Comparison of ENCODE assay signal across 9 mouse cellular contexts in the genomic region with DNA sequence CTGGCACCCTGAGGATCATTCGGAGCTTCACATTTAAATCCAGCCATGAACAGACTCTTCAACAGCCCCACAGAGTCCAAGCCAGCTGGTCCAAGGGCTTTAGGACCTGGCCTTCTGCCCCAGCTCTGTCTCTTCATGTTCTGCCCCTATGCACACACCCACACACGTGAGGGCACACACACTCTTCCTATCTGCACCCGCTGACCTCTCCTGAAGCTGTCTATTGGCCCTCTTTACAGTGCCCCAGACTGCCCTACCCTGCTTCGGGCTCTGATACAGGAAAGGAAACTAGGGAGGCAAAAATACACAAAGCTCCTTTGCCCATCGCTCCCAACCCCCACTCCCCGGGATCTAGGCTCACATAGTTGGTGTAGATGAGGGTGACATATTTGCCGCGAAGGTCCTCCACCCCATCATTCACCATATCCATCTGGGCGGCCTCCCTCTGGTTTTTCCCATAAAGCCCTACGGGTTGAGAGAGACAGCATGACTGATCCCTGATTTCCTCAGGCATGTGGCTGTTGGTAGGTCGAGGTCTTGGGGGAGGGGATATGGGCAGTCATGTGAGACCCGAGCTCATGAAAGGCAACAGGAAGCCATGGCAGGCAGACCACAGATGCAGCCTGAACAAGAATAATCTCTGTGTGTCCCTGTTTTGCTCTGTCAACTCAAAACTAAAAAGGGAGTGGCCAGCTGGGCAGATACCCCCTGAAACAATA. TPM values are rescaled to one million over a fixed set of nuclear protein-coding genes. Genes with fewer than 3 reads are reported as not detected.
A peak's percentile ranks its signal among the peaks of the same experiment; 100 is the strongest.
DNase-seq lines count a peak whose midpoint lies in the region; ATAC-seq and TF ChIP-seq lines count a peak whose summit lies in the region.
"Had no signal": no experiment of that assay in that cellular context is flagged by ENCODE, and none has a peak within 500 bp of the region (broad histone marks: within the 10 kb centered on the region; RNA-seq: fewer than 3 reads in every experiment).

No protein-coding gene starts in this region.

- H3K4me1 ChIP-seq in cerebellum, adult 2 months (ENCODE audit: control insufficient read depth, insufficient read depth, low read length) = peaks cover 6% of the 10 kb centered on the region
- H3K4me1 ChIP-seq in lung, embryonic 14.5 days (ENCODE audit: insufficient read depth) = peaks cover 4% of the 10 kb centered on the region; the same call in 1 of the 2 replicates
- peaks cover 9% of the 10 kb centered on the region; the same call in 1 of the 2 replicates for H3K4me1 ChIP-seq in lung, adult 2 months (ENCODE audit: control insufficient read depth, insufficient read depth, low read length)
- peaks cover 41% of the 10 kb centered on the region for H3K4me1 ChIP-seq in liver, embryonic 13.5 days (replicated peaks)
- H3K4me1 ChIP-seq in stomach, embryonic 15.5 days = peaks cover 16% of the 10 kb centered on the region

- 0 out of 2 replicates have a peak overlapping the region, but pooled peaks have one; percentile 4 for H3K27ac ChIP-seq in cerebellum, adult 2 months (ENCODE audit: insufficient read depth, low read length)
- H3K27ac ChIP-seq in lung, embryonic 14.5 days (ENCODE audit: low read depth) = no peak overlapping the region
- peak overlapping the region; percentile 50 for H3K27ac ChIP-seq in liver, embryonic 13.5 days
- 0 out of 2 replicates have a peak overlapping the region, but pooled peaks have one; percentile 16 for H3K27ac ChIP-seq in stomach, embryonic 15.5 days

- DNase-seq in cerebellum, adult 2 months = no peak
- DNase-seq in cerebellum, postnatal 10 days = no peak
- DNase-seq in lung, embryonic 14.5 days = no peak
- DNase-seq in lung, adult 2 months = no peak
- no peak for DNase-seq in liver, embryonic 13.5 days
- DNase-seq in B cell, adult 2 months = no peak
- no peak for DNase-seq in spleen, postnatal 36 days (ENCODE audit: low spot score in 2 of 2)
- DNase-seq: lung, postnatal 10 days had no signal

- H3K27me3 ChIP-seq in cerebellum, adult 2 months (ENCODE audit: control insufficient read depth, insufficient read depth, low read length) = no peaks in the 10 kb centered on the region
- H3K27me3 ChIP-seq in lung, embryonic 14.5 days (ENCODE audit: insufficient read depth, low read length) = no peaks in the 10 kb centered on the region
- H3K27me3 ChIP-seq in liver, embryonic 13.5 days = no peaks in the 10 kb centered on the region
- no peaks in the 10 kb centered on the region for H3K27me3 ChIP-seq in stomach, embryonic 15.5 days (replicated peaks)

- H3K9me3 ChIP-seq in lung, embryonic 14.5 days (ENCODE audit: low read depth, low read length) = no peaks in the 10 kb centered on the region
- no peaks in the 10 kb centered on the region; the same call in 1 of the 2 replicates for H3K9me3 ChIP-seq in liver, embryonic 13.5 days (replicated peaks)
- H3K9me3 ChIP-seq in stomach, embryonic 15.5 days = no peaks in the 10 kb centered on the region

- H3K9ac ChIP-seq in lung, embryonic 14.5 days = no peak overlapping the region
- peak overlapping the region; percentile 2 for H3K9ac ChIP-seq in liver, embryonic 13.5 days
- H3K9ac ChIP-seq in stomach, embryonic 15.5 days = no peak overlapping the region

- H3K4me2 ChIP-seq in lung, embryonic 14.5 days = peak overlapping the region; percentile 19
- H3K4me2 ChIP-seq in liver, embryonic 13.5 days = peak overlapping the region; percentile 59
- peak overlapping the region; percentile 50 for H3K4me2 ChIP-seq in stomach, embryonic 15.5 days

- no peak for ATAC-seq in lung, embryonic 14.5 days (ENCODE audit: insufficient read depth)
- peak; percentile 47 for ATAC-seq in liver, embryonic 13.5 days (ENCODE audit: low read depth)
- ATAC-seq in stomach, embryonic 15.5 days (ENCODE audit: insufficient read depth, low FRiP score, low read depth) = peak; percentile 45; the same call in 1 of the 2 replicates

- WGBS in cerebellum, adult 2 months = 54% methylated on average over 12 of the region's 12 CpGs
- WGBS in lung, embryonic 14.5 days = 62% methylated on average over 12 of the region's 12 CpGs
- WGBS in lung, adult 2 months = 60% methylated on average over 12 of the region's 12 CpGs
- WGBS in liver, embryonic 13.5 days (ENCODE audit: insufficient replicate concordance) = 61% methylated on average over 12 of the region's 12 CpGs
- 61% methylated on average over 12 of the region's 12 CpGs for WGBS in stomach, embryonic 15.5 days

- 0 out of 2 replicates have a peak, but pooled peaks cover 6% of the 10 kb centered on the region for H3K36me3 ChIP-seq in lung, embryonic 14.5 days (ENCODE audit: insufficient read depth)
- H3K36me3 ChIP-seq in liver, embryonic 13.5 days = peaks cover 9% of the 10 kb centered on the region; the same call in 1 of the 2 replicates
- no peaks in the 10 kb centered on the region for H3K36me3 ChIP-seq in stomach, embryonic 15.5 days

- H3K4me3 ChIP-seq in cerebellum, adult 2 months (replicated peaks; ENCODE audit: insufficient read depth, low read depth, low read length) = no peak overlapping the region
- no peak overlapping the region for H3K4me3 ChIP-seq in lung, embryonic 14.5 days (ENCODE audit: low read depth, low read length)
- H3K4me3 ChIP-seq in lung, adult 2 months (replicated peaks; ENCODE audit: extremely low read depth, low read depth, low read length) = no peak overlapping the region
- H3K4me3 ChIP-seq in liver, embryonic 13.5 days (replicated peaks) = peak overlapping the region; percentile 37
- no peak overlapping the region; the same call in 1 of the 2 replicates for H3K4me3 ChIP-seq in stomach, embryonic 15.5 days (replicated peaks)

- no peak for TF ChIP-seq CTCF in cerebellum, adult 2 months (IDR thresholded peaks at IDR 0.05; ENCODE audit: borderline replicate concordance, insufficient read depth, low read depth, low read length)
- TF ChIP-seq CTCF in lung, embryonic 14.5 days (IDR thresholded peaks at IDR 0.05; ENCODE audit: low read depth) = no peak
- TF ChIP-seq CTCF in lung, adult 2 months (IDR thresholded peaks at IDR 0.05; ENCODE audit: insufficient read depth, low read length) = no peak

- TF ChIP-seq POLR2A in cerebellum, adult 2 months (IDR thresholded peaks at IDR 0.05; ENCODE audit: borderline replicate concordance, insufficient read depth, low read length) = no peak
- no peak for TF ChIP-seq POLR2A in lung, adult 2 months (IDR thresholded peaks at IDR 0.05; ENCODE audit: borderline replicate concordance, extremely low read depth, low read depth, low read length)

RNA-seq across cellular contexts. Expression of a gene that starts 1.3 kb away (rescaled TPM):
- 517 and 561 TPM in 2 replicates for polyA plus RNA-seq in cerebellum, adult 2 months (2012; rRNA removed)
- 424 and 468 TPM in 2 replicates for polyA plus RNA-seq in lung, embryonic 14.5 days (2014; fragmentation: Nextera tagmentation; extraction: Ambion mirVana)
- 480 and 656 TPM in 2 replicates for polyA plus RNA-seq in lung, adult 2 months (2012; rRNA removed)
- polyA plus RNA-seq in liver, embryonic 13.5 days (2015; fragmentation: Nextera tagmentation; extraction: Ambion mirVana) = 629 and 652 TPM in 2 replicates
- 711 and 842 TPM in 2 replicates for polyA plus RNA-seq in stomach, embryonic 15.5 days (2015; fragmentation: Nextera tagmentation; extraction: Ambion mirVana)

RNA-seq across cellular contexts. Expression of a gene that starts 9.3 kb away (rescaled TPM):
- 8.0 and 10.0 TPM in 2 replicates for polyA plus RNA-seq in cerebellum, adult 2 months (2012; rRNA removed)
- polyA plus RNA-seq in lung, embryonic 14.5 days (2014; fragmentation: Nextera tagmentation; extraction: Ambion mirVana) = 2.9 and 3.4 TPM in 2 replicates
- polyA plus RNA-seq in lung, adult 2 months (2012; rRNA removed) = 47.4 and 87.8 TPM in 2 replicates
- 7.7 and 11.2 TPM in 2 replicates for polyA plus RNA-seq in liver, embryonic 13.5 days (2015; fragmentation: Nextera tagmentation; extraction: Ambion mirVana)
- 13.2 and 19.1 TPM in 2 replicates for polyA plus RNA-seq in stomach, embryonic 15.5 days (2015; fragmentation: Nextera tagmentation; extraction: Ambion mirVana)

RNA-seq across cellular contexts. Expression of a gene that starts 22.9 kb away (rescaled TPM):
- not detected in 2 replicates for polyA plus RNA-seq in cerebellum, adult 2 months (2012; rRNA removed)
- polyA plus RNA-seq in lung, embryonic 14.5 days (2014; fragmentation: Nextera tagmentation; extraction: Ambion mirVana) = not detected in 2 replicates
- polyA plus RNA-seq in lung, adult 2 months (2012; rRNA removed) = 14.4 and 15.9 TPM in 2 replicates
- 28.0 and 28.3 TPM in 2 replicates for polyA plus RNA-seq in liver, embryonic 13.5 days (2015; fragmentation: Nextera tagmentation; extraction: Ambion mirVana)
- 3.3 and 7.1 TPM in 2 replicates for polyA plus RNA-seq in stomach, embryonic 15.5 days (2015; fragmentation: Nextera tagmentation; extraction: Ambion mirVana)

RNA-seq across cellular contexts. Expression of a gene that starts 23.9 kb away (rescaled TPM):
- polyA plus RNA-seq in cerebellum, adult 2 months (2012; rRNA removed) = 331 and 332 TPM in 2 replicates
- polyA plus RNA-seq in lung, embryonic 14.5 days (2014; fragmentation: Nextera tagmentation; extraction: Ambion mirVana) = 193 and 198 TPM in 2 replicates
- polyA plus RNA-seq in lung, adult 2 months (2012; rRNA removed) = 99.4 and 127 TPM in 2 replicates
- 171 and 174 TPM in 2 replicates for polyA plus RNA-seq in liver, embryonic 13.5 days (2015; fragmentation: Nextera tagmentation; extraction: Ambion mirVana)
- 198 and 218 TPM in 2 replicates for polyA plus RNA-seq in stomach, embryonic 15.5 days (2015; fragmentation: Nextera tagmentation; extraction: Ambion mirVana)

RNA-seq across cellular contexts. Expression of a gene that starts 33.4 kb away (rescaled TPM):
- 15.8 and 19.9 TPM in 2 replicates for polyA plus RNA-seq in cerebellum, adult 2 months (2012; rRNA removed)
- polyA plus RNA-seq in lung, embryonic 14.5 days (2014; fragmentation: Nextera tagmentation; extraction: Ambion mirVana) = 2.2 and 3.0 TPM in 2 replicates
- 12.6 and 18.0 TPM in 2 replicates for polyA plus RNA-seq in lung, adult 2 months (2012; rRNA removed)
- 0.80 and 0.82 TPM in 2 replicates for polyA plus RNA-seq in liver, embryonic 13.5 days (2015; fragmentation: Nextera tagmentation; extraction: Ambion mirVana)
- polyA plus RNA-seq in stomach, embryonic 15.5 days (2015; fragmentation: Nextera tagmentation; extraction: Ambion mirVana) = 4.0 and 4.5 TPM in 2 replicates
